Mouse (Mus musculus): ENCODE measurements around the gene Lrrc59.

DNA sequence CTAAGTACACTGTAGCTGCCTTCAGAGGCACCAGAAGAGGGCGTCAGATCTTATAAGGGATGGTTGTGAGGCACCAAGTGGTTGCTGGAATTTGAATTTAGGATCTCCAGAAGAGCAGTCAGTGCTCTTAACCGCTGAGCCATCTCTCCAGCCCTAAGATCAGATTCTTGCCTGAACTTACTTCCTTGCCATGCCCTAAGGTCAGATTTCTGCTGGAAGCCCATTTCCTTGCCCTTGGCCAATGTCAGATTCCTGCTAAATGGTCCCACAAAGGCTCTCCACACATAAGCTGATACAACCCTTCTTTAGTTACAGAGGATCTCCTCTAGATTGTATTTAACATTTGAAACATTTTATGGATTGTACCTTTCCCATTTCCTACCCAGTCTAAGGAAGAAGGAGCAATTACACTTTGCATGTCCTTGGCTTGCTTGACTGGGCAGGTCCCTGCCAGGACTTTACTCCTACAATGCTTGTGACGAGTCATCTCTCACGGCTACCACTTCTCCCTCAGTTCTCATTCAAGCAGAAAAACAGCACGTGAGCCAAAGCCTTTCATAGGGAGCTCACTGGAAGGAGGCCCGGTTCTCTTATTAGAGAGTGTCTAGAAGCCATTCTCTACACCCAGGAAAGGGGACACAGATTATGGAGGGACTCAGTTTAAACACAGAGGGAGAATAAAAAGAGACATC, 8.7 kb upstream of the Lrrc59 start:
- TF ChIP-seq MAFK (IDR thresholded peaks at IDR 0.05; ENCODE audit: insufficient read depth, low read depth, low read length) = no peak
- TF ChIP-seq HCFC1 (IDR thresholded peaks at IDR 0.05; ENCODE audit: borderline replicate concordance, insufficient read depth, low read length) = no peak

All from ES-E14 (cell line).